Mouse (Mus musculus): ENCODE measurements around the gene Hmgcs2. TPM values are rescaled to one million over a fixed set of nuclear protein-coding genes. Genes with fewer than 3 reads are reported as not detected.
A peak's percentile ranks its signal among the peaks of the same experiment; 100 is the strongest.

Gene Hmgcs2
- total and polyA plus RNA-seq, 2 experiments from 2014 or later = 30.5 to 42.2 TPM

DNA sequence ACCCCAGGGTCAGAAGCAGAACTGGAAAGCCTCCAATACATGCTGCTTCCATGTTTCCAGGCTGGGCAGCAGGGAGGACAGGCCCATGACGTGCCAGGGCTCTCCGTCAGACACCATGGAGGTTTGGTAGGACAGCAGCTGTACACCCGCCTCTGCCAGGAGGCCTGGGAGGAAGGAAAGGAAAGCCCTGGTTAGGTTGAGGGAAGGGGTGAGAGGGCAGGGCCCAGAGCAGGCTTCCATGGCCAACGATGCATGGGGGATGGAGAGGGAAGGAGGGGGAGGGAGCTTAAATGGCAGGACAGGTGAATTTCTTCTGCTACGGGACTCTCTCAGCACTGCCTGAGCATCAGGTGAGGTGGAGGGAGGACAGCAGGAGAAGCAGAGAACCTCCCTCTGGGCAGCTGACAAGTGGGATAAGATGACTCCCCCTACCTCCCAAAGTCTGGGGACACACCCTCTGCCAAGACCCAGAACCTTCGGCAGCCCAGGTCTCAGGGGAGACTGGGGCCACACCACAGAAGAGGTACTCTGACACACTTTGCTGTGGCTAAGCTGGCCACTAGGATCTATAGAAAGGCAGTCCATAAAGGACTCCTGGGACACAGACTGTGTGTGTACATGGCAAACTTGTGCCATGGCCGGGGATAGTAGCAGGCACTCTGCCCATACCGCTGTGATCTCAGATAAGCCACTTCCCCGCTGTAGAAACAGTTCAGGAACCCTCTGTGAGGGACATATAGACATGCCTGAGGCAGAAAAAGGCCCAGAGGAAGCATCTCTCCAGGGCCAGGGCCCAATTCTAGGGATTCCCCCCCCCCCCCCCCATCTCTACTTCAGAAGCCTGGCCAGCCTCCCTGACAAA is 33.3 kb downstream of the Hmgcs2 start:
- H3K27ac ChIP-seq = no peak overlapping the region
- no peak overlapping the region for H3K4me3 ChIP-seq (ENCODE audit: low read length)
- TF ChIP-seq CTCF (IDR thresholded peaks at IDR 0.05; ENCODE audit: low read depth) = no peak
- 65% methylated on average over 9 of the region's 9 CpGs for WGBS
- 0 out of 2 replicates have a peak, but pooled peaks cover 3% of the 10 kb centered on the region for H3K4me1 ChIP-seq (ENCODE audit: insufficient read depth, low read length)
- DNase-seq (ENCODE audit: low spot score) (no peak), ATAC-seq (peak; percentile 28)
- H3K4me2 ChIP-seq (ENCODE audit: low read depth, low read length) = no peak overlapping the region
- H3K36me3 ChIP-seq (ENCODE audit: insufficient read depth, low read length) = no peaks in the 10 kb centered on the region
- H3K9ac ChIP-seq (replicated peaks; ENCODE audit: low read length) = no peak overlapping the region
- H3K27me3 ChIP-seq (ENCODE audit: insufficient read depth, low read length) = no peaks in the 10 kb centered on the region
- H3K9me3 ChIP-seq (ENCODE audit: low read length) = no peaks in the 10 kb centered on the region

DNA sequence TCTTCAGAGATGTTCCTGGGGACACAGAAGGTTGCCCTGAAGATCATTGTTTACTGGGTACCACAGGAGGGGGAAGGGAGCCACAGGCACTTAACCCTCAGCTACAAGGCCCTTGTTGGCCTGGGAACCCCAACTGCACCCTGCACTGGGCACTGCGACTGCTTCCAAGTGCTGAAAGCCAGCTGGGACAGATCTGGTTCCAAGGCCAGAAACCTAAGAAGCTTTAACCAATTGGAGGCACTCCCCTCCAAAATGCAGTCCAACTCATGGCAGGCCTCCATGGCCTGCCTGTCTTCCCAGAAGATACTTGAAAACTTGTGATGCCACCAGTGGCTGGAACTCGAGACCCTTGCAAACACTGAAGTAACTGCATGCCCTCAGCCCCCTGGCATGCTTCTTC is 34.9 kb downstream of the Hmgcs2 start:
- no peak overlapping the region for H3K4me3 ChIP-seq (ENCODE audit: low read length)

GRCm38 (mm10) chr3:98317143-98317542 is 36.9 kb downstream of the Hmgcs2 start:
- no peak for DNase-seq (ENCODE audit: low spot score)
- Histone ChIP-seq H3K27ac (peak overlapping the region; percentile 57), H3K4me2 (ENCODE audit: low read depth, low read length) (no peak overlapping the region), H3K4me1 (ENCODE audit: insufficient read depth, low read length) (0 out of 2 replicates have a peak, but pooled peaks cover 3% of the 10 kb centered on the region), H3K9ac (replicated peaks; ENCODE audit: low read length) (no peak overlapping the region), H3K4me3 (ENCODE audit: low read length) (no peak overlapping the region), H3K9me3 (ENCODE audit: low read length) (no peaks in the 10 kb centered on the region), H3K36me3 (ENCODE audit: insufficient read depth, low read length) (no peaks in the 10 kb centered on the region), H3K27me3 (ENCODE audit: insufficient read depth, low read length) (no peaks in the 10 kb centered on the region)
- 31% methylated on average over 3 of the region's 3 CpGs for WGBS
- no peak for TF ChIP-seq CTCF (IDR thresholded peaks at IDR 0.05; ENCODE audit: low read depth)
- no peak for ATAC-seq

More for the DNA sequence above, 34.9 kb downstream of the Hmgcs2 start:
- no peaks in the 10 kb centered on the region for H3K36me3 ChIP-seq (ENCODE audit: insufficient read depth, low read length)
- no peak overlapping the region for H3K9ac ChIP-seq (replicated peaks; ENCODE audit: low read length)
- no peak for DNase-seq (ENCODE audit: low spot score)
- no peak overlapping the region for H3K4me2 ChIP-seq (ENCODE audit: low read depth, low read length)
- 0 out of 2 replicates have a peak, but pooled peaks cover 3% of the 10 kb centered on the region for H3K4me1 ChIP-seq (ENCODE audit: insufficient read depth, low read length)
- H3K27ac ChIP-seq = no peak overlapping the region
- WGBS = 79% methylated on average over 2 of the region's 2 CpGs
- no peaks in the 10 kb centered on the region for H3K27me3 ChIP-seq (ENCODE audit: insufficient read depth, low read length)
- no peaks in the 10 kb centered on the region for H3K9me3 ChIP-seq (ENCODE audit: low read length)
- TF ChIP-seq CTCF (IDR thresholded peaks at IDR 0.05; ENCODE audit: low read depth) = no peak
- no peak for ATAC-seq

DNA sequence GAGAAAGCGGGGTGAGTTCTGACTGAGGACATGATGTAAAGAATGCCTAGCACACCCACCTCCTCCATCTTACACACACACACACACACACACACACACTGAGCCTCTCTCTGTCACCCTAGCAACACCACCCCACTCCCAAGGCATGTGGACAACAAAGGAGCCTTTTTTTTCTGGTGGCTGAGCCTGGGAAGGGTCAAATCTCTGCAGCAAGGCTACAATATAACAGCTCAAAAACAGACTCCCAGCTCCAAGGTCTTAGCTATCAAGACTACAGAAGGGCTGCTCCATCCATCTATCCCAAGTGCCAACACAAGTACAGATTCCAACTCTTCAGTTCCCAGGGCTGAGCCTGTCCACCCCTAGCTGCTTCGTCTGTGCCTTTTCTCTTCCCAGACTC is 39.0 kb downstream of the Hmgcs2 start:
- peak overlapping the region; percentile 82 for H3K27ac ChIP-seq
- no peak for TF ChIP-seq CTCF (IDR thresholded peaks at IDR 0.05; ENCODE audit: low read depth)
- peak; percentile 81 for DNase-seq (ENCODE audit: low spot score)
- no peaks in the 10 kb centered on the region for H3K27me3 ChIP-seq (ENCODE audit: insufficient read depth, low read length)
- WGBS = 18% methylated on average over 2 of the region's 2 CpGs
- no peak overlapping the region for H3K4me3 ChIP-seq (ENCODE audit: low read length)
- no peak overlapping the region for H3K9ac ChIP-seq (replicated peaks; ENCODE audit: low read length)
- H3K4me1 ChIP-seq (ENCODE audit: insufficient read depth, low read length) = 0 out of 2 replicates have a peak, but pooled peaks cover 3% of the 10 kb centered on the region
- no peaks in the 10 kb centered on the region for H3K9me3 ChIP-seq (ENCODE audit: low read length)
- no peaks in the 10 kb centered on the region for H3K36me3 ChIP-seq (ENCODE audit: insufficient read depth, low read length)
- H3K4me2 ChIP-seq (ENCODE audit: low read depth, low read length) = no peak overlapping the region
- ATAC-seq = peak; percentile 95

GRCm38 (mm10) chr3:98322209-98322608 is 42.0 kb downstream of the Hmgcs2 start:
- Histone ChIP-seq H3K9ac (replicated peaks; ENCODE audit: low read length) (no peak overlapping the region), H3K4me2 (ENCODE audit: low read depth, low read length) (no peak overlapping the region), H3K27ac (no peak overlapping the region), H3K9me3 (ENCODE audit: low read length) (no peaks in the 10 kb centered on the region), H3K27me3 (ENCODE audit: insufficient read depth, low read length) (no peaks in the 10 kb centered on the region), H3K4me3 (ENCODE audit: low read length) (no peak overlapping the region), H3K4me1 (ENCODE audit: insufficient read depth, low read length) (no peaks in the 10 kb centered on the region), H3K36me3 (ENCODE audit: insufficient read depth, low read length) (no peaks in the 10 kb centered on the region)
- no peak for ATAC-seq
- DNase-seq (ENCODE audit: low spot score) = no peak
- no peak for TF ChIP-seq CTCF (IDR thresholded peaks at IDR 0.05; ENCODE audit: low read depth)
- 93% methylated on average over 5 of the region's 5 CpGs for WGBS

GRCm38 (mm10) chr3:98324235-98324634 is 44.0 kb downstream of the Hmgcs2 start:
- DNase-seq (ENCODE audit: low spot score) (no peak), ATAC-seq (no peak)
- Histone ChIP-seq H3K4me2 (ENCODE audit: low read depth, low read length) (no peak overlapping the region), H3K27ac (no peak overlapping the region), H3K9ac (replicated peaks; ENCODE audit: low read length) (no peak overlapping the region), H3K4me1 (ENCODE audit: insufficient read depth, low read length) (no peaks in the 10 kb centered on the region), H3K9me3 (ENCODE audit: low read length) (no peaks in the 10 kb centered on the region), H3K27me3 (ENCODE audit: insufficient read depth, low read length) (no peaks in the 10 kb centered on the region), H3K4me3 (ENCODE audit: low read length) (no peak overlapping the region), H3K36me3 (ENCODE audit: insufficient read depth, low read length) (no peaks in the 10 kb centered on the region)
- WGBS = 48% methylated on average over 9 of the region's 9 CpGs
- TF ChIP-seq CTCF (IDR thresholded peaks at IDR 0.05; ENCODE audit: low read depth) = no peak

DNA sequence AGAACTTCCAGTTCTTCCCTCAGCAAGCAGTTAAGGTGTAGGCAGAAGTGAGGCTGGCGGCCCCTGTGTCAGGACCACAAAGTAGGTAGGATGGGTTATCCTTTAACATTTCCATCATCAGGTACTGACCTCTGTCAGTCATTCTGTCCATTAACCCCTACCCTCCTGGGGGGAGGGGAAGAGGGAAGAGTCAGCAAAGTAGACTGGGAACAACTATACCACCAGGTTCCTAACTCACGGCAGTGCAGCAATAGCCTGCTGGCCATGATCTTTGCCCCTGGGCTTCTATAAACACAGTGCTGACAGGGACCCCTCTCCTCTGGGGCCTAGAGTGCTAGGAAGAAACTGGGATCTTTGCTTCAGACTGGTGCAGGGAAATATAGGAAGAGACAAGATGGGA is 53.8 kb downstream of the Hmgcs2 start:
- Histone ChIP-seq H3K9ac (replicated peaks; ENCODE audit: low read length) (no peak overlapping the region), H3K4me3 (ENCODE audit: low read length) (no peak overlapping the region), H3K4me1 (ENCODE audit: insufficient read depth, low read length) (peaks cover 16% of the 10 kb centered on the region), H3K27me3 (ENCODE audit: insufficient read depth, low read length) (no peaks in the 10 kb centered on the region), H3K36me3 (ENCODE audit: insufficient read depth, low read length) (no peaks in the 10 kb centered on the region), H3K4me2 (ENCODE audit: low read depth, low read length) (no peak overlapping the region), H3K27ac (no peak overlapping the region), H3K9me3 (ENCODE audit: low read length) (no peaks in the 10 kb centered on the region)
- TF ChIP-seq CTCF (IDR thresholded peaks at IDR 0.05; ENCODE audit: low read depth) = no peak
- ATAC-seq = no peak
- 82% methylated on average over 2 of the region's 2 CpGs for WGBS
- no peak for DNase-seq (ENCODE audit: low spot score)

Measured in hindbrain, postnatal 0 days (tissue).